Mouse (Mus musculus): ENCODE results near the gene Umad1.

- TF ChIP-seq POLR2A (IDR thresholded peaks at IDR 0.05; ENCODE audit: low read depth, low read length) (no peak), CTCF (conservative IDR thresholded peaks at IDR 0.05; ENCODE audit: insufficient read depth, insufficient read length, low read depth, low read length) (no peak)
Observed at GRCm38 (mm10) chr6:8489938-8490585, 231.0 kb downstream of the Umad1 start.

Measured in kidney, adult 2 months (tissue).